Mouse (Mus musculus) embryonic facial prominence, embryonic 10.5 days (tissue): ENCODE results near the gene H2al1j. TPM values are rescaled to one million over a fixed set of nuclear protein-coding genes. Genes with fewer than 3 reads are reported as not detected.
"Not testable (repeated sequence)": the region's sequence is repeated elsewhere in the genome, so short reads cannot be mapped to it uniquely, and the experiment has no call there.

ENCODE experiments used
- DNase-seq: peaks from one replicate; pipeline ENCODE4 v3.0.0-alpha.2; 2017; ENCODE audit warnings: low spot score
- H3K27ac ChIP-seq: fragments of 300-500 bp; sonication (generic); replicated peaks from 2 replicates; pipeline ENCODE4 v1.5.1; 2016; ENCODE audit warnings: mild to moderate bottlenecking
- H3K27me3 ChIP-seq: fragments of 300-500 bp; sonication (generic); replicated peaks from 2 replicates; pipeline ENCODE4 v1.6.1; 2016; ENCODE audit warnings: low read depth, mild to moderate bottlenecking; ENCODE audit not compliant: poor library complexity, severe bottlenecking
- H3K36me3 ChIP-seq: fragments of 300-500 bp; sonication (generic); replicated peaks from 2 replicates; pipeline ENCODE4 v1.6.1; 2016; ENCODE audit warnings: mild to moderate bottlenecking, moderate library complexity
- H3K4me1 ChIP-seq: fragments of 300-500 bp; sonication (generic); 2 replicates; pipeline ENCODE4 v1.6.1; 2016
- H3K4me3 ChIP-seq: fragments of 300-500 bp; sonication (generic); 2 replicates; pipeline ENCODE4 v1.5.1; 2016; ENCODE audit warnings: mild to moderate bottlenecking, moderate library complexity
- H3K9me3 ChIP-seq: fragments of 300-500 bp; sonication (generic); 2 replicates; pipeline ENCODE4 v1.6.1; 2016; ENCODE audit warnings: mild to moderate bottlenecking
- WGBS: fragments of 180-500 bp; shearing (Covaris S2); methylation state at CpG from one replicate; pipeline ENCODE4 v1.1.7; 2016; 5-methylcytosine and 5-hydroxymethylcytosine counted together
- polyA plus RNA-seq: library from polyadenylated mRNA; unstranded; fragments of >200 nt; fragmentation: Nextera tagmentation; extraction: Ambion mirVana; gene quantifications from 2 replicates; pipeline ENCODE4 v1.2.1, GENCODE M21; 2016

Gene H2al1j
- polyA plus RNA-seq: not detected in 2 replicates

DNA sequence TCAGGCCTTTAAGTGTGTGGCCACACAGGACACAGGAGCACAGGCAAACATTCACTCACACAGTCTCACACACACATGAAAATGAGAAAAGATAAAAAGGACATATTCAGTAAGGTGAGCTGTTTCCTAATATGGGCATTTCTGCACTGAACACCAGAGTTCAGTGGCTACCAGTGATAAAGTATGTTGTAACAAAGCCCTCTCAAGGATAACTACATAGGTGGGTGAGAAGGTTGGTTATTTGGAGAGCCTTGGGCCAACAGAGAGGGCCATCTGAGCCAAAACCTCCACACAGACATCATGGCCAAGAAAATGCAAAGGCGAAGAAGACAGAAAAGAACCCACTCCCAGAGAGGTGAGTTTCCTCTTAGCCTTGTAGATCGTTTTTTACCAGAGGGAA, at the start of gene H2al1j:
H2al1j (plus strand) TSS at position 301 of the 400 bp plus-strand sequence.
- 90% methylated on average over 2 of the region's 2 CpGs for WGBS
- not testable (repeated sequence) for H3K4me1 ChIP-seq, H3K36me3 ChIP-seq, H3K9me3 ChIP-seq, H3K27ac ChIP-seq, DNase-seq, H3K4me3 ChIP-seq
- H3K27me3 ChIP-seq: peaks cover 29% of the 10 kb centered on the region

DNA sequence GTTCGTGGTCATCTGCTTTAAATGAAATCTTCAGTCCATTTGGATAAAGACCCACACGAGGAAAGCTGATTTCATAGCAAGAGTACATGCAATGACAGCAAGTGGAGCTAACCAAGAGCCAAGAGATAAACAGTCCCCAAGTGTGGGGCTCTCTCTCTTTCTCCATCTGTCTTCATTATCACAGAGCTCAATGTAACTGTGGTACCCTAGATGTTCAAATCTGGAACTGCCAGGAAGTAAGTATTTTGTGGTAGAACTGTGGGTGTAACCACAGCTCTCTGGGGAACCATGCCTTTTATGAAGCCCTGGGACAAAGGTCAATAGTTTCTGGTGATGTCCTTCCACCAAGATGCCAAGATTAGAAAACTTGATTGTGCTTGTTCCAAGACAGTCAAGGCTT, 46.9 kb upstream of the H2al1j start:
- H3K27me3 ChIP-seq: peaks cover 38% of the 10 kb centered on the region
- no peak for DNase-seq
- WGBS: 74% methylated on average over 2 of the region's 2 CpGs

DNA sequence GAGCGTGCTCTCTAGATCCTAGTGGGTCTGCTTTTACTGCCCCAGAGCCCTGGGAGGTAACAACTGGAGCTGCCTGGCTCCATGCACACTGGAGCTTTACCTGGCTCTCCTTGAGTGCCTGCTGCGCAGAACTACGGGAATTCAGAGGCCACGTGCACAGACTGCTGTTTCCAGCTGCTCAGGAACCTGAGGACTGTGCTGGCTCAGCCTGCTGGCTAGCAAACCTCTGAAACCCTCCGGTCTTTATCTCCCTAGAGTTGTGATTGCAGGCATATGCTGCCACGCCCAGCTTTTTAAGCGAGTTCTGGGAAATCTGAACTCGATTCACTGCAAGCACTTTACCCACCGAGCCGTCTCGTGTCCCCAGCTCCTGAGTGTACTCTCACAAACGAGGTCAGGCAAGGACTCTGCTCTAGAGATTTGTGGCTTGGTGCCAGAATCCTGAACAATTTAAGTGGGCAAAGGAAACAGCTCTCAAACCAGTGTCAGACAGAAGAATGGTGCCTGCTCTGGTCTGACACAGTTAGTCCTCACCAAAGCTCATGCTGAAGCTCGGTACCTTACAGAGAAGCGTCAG, 39.2 kb upstream of the H2al1j start:
- H3K4me3 ChIP-seq: no peak overlapping the region
- H3K9me3 ChIP-seq: no peaks in the 10 kb centered on the region
- H3K27me3 ChIP-seq: peaks cover 66% of the 10 kb centered on the region
- no peak overlapping the region for H3K27ac ChIP-seq
- no peaks in the 10 kb centered on the region for H3K36me3 ChIP-seq
- no peaks in the 10 kb centered on the region for H3K4me1 ChIP-seq
- DNase-seq: no peak
- WGBS: 81% methylated on average over 14 of the region's 14 CpGs

More for the DNA sequence above, 46.9 kb upstream of the H2al1j start:
- Histone ChIP-seq H3K36me3 (no peaks in the 10 kb centered on the region), H3K4me3 (no peak overlapping the region), H3K27ac (no peak overlapping the region), H3K4me1 (no peaks in the 10 kb centered on the region), H3K9me3 (no peaks in the 10 kb centered on the region)

DNA sequence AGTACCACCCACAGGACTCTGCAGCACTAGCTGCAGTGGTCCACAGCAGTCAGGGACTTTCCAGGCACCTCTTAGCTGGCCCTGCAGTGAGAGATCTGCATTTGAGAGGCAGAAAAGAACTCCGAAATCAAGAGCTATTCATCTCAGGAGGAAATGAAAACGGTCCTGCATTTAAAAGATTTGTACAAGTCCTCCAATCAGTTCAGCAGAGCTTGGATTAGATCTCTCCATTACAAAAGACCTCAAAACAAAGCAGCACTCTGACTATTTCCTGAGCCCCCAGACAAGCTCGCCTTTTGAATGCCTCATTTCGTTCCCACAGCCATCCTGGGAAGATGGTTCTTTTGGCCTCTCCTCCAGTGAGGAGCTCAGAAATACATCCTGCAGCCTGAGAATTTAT, 38.4 kb upstream of the H2al1j start:
- no peaks in the 10 kb centered on the region for H3K4me1 ChIP-seq
- no peak overlapping the region for H3K4me3 ChIP-seq
- H3K9me3 ChIP-seq: no peaks in the 10 kb centered on the region
- WGBS: 53% methylated on average over 4 of the region's 4 CpGs
- H3K27ac ChIP-seq: no peak overlapping the region
- no peaks in the 10 kb centered on the region for H3K36me3 ChIP-seq
- H3K27me3 ChIP-seq: peaks cover 72% of the 10 kb centered on the region
- DNase-seq: no peak

DNA sequence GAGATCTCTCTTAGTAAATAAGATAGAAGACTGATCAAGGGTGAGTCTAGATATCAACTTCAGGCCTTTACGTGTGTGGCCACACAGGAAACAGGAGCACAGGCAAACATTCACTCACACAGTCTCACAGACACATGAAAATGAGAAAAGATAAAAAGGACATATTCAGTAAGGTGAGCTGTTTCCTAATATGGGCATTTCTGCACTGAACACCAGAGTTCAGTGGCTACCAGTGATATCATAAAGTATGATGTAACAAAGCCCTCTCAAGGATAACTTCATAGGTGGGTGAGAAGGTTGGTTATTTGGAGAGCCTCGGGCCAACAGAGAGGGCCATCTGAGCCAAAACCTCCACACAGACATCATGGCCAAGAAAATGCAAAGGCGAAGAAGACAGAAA, 28.7 kb upstream of the H2al1j start, which contains the start of gene H2al1a:
H2al1a (plus strand) TSS at position 301 of the 400 bp plus-strand sequence.
- not testable (repeated sequence) for H3K36me3 ChIP-seq, DNase-seq, H3K27ac ChIP-seq, H3K4me3 ChIP-seq, H3K9me3 ChIP-seq, H3K4me1 ChIP-seq
- H3K27me3 ChIP-seq: peaks cover 14% of the 10 kb centered on the region
- WGBS: no CpG with 5 or more reads among the region's 3 CpGs

DNA sequence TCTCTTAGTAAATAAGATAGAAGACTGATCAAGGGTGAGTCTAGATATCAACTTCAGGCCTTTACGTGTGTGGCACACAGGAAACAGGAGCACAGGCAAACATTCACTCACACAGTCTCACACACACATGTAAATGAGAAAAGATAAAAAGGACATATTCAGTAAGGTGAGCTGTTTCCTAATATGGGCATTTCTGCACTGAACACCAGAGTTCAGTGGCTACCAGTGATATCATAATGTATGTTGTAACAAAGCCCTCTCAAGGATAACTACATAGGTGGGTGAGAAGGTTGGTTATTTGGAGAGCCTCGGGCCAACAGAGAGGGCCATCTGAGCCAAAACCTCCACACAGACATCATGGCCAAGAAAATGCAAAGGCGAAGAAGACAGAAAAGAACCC, 25.5 kb upstream of the H2al1j start, which contains the start of gene H2al1b:
H2al1b (plus strand) TSS at position 301 of the 400 bp plus-strand sequence.
- not testable (repeated sequence) for H3K36me3 ChIP-seq
- 94% methylated on average over 1 of the region's 3 CpGs for WGBS

DNA sequence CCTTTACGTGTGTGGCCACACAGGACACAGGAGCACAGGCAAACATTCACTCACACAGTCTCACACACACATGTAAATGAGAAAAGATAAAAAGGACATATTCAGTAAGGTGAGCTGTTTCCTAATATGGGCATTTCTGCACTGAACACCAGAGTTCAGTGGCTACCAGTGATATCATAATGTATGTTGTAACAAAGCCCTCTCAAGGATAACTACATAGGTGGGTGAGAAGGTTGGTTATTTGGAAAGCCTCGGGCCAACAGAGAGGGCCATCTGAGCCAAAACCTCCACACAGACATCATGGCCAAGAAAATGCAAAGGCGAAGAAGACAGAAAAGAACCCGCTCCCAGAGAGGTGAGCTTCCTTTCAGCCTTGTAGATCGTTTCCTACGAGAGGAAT, 22.3 kb upstream of the H2al1j start, which contains the start of gene H2al1c:
H2al1c (plus strand) TSS at position 301 of the 400 bp plus-strand sequence.
- 98% methylated on average over 2 of the region's 6 CpGs for WGBS
- H3K36me3 ChIP-seq, H3K4me3 ChIP-seq: not testable (repeated sequence)

More for the DNA sequence above, 25.5 kb upstream of the H2al1j start, which contains the start of gene H2al1b:
- not testable (repeated sequence) for H3K4me3 ChIP-seq, H3K4me1 ChIP-seq, H3K9me3 ChIP-seq, DNase-seq, H3K27ac ChIP-seq, H3K27me3 ChIP-seq

DNA sequence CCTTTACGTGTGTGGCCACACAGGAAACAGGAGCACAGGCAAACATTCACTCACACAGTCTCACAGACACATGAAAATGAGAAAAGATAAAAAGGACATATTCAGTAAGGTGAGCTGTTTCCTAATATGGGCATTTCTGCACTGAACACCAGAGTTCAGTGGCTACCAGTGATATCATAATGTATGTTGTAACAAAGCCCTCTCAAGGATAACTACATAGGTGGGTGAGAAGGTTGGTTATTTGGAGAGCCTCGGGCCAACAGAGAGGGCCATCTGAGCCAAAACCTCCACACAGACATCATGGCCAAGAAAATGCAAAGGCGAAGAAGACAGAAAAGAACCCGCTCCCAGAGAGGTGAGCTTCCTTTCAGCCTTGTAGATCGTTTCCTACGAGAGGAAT, 19.1 kb upstream of the H2al1j start, which contains the start of gene H2al1d:
H2al1d (plus strand) TSS at position 301 of the 400 bp plus-strand sequence.
- not testable (repeated sequence) for H3K9me3 ChIP-seq, H3K36me3 ChIP-seq, H3K27me3 ChIP-seq, H3K4me1 ChIP-seq, H3K27ac ChIP-seq, DNase-seq, H3K4me3 ChIP-seq
- no CpG with 5 or more reads among the region's 6 CpGs for WGBS

More for the DNA sequence above, 22.3 kb upstream of the H2al1j start, which contains the start of gene H2al1c:
- not testable (repeated sequence) for DNase-seq, H3K27ac ChIP-seq, H3K9me3 ChIP-seq, H3K27me3 ChIP-seq, H3K4me1 ChIP-seq

DNA sequence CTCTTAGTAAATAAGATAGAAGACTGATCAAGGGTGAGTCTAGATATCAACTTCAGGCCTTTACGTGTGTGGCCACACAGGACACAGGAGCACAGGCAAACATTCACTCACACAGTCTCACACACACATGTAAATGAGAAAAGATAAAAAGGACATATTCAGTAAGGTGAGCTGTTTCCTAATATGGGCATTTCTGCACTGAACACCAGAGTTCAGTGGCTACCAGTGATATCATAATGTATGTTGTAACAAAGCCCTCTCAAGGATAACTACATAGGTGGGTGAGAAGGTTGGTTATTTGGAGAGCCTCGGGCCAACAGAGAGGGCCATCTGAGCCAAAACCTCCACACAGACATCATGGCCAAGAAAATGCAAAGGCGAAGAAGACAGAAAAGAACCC, 16.0 kb upstream of the H2al1j start, which contains the start of gene H2al1e:
H2al1e (plus strand) TSS at position 301 of the 400 bp plus-strand sequence.
- not testable (repeated sequence) for H3K9me3 ChIP-seq

DNA sequence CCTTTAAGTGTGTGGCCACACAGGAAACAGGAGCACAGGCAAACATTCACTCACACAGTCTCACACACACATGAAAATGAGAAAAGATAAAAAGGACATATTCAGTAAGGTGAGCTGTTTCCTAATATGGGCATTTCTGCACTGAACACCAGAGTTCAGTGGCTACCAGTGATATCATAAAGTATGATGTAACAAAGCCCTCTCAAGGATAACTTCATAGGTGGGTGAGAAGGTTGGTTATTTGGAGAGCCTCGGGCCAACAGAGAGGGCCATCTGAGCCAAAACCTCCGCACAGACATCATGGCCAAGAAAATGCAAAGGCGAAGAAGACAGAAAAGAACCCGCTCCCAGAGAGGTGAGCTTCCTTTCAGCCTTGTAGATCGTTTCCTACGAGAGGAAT, 12.8 kb upstream of the H2al1j start, which contains the start of gene H2al1f:
H2al1f (plus strand) TSS at position 301 of the 400 bp plus-strand sequence.
- H3K27ac ChIP-seq, DNase-seq, H3K4me1 ChIP-seq, H3K4me3 ChIP-seq, H3K27me3 ChIP-seq, H3K36me3 ChIP-seq, H3K9me3 ChIP-seq: not testable (repeated sequence)
- WGBS: no CpG with 5 or more reads among the region's 6 CpGs

More for the DNA sequence above, 16.0 kb upstream of the H2al1j start, which contains the start of gene H2al1e:
- not testable (repeated sequence) for H3K27me3 ChIP-seq, H3K36me3 ChIP-seq, H3K4me1 ChIP-seq, DNase-seq, H3K27ac ChIP-seq, H3K4me3 ChIP-seq
- WGBS: no CpG with 5 or more reads among the region's 3 CpGs

DNA sequence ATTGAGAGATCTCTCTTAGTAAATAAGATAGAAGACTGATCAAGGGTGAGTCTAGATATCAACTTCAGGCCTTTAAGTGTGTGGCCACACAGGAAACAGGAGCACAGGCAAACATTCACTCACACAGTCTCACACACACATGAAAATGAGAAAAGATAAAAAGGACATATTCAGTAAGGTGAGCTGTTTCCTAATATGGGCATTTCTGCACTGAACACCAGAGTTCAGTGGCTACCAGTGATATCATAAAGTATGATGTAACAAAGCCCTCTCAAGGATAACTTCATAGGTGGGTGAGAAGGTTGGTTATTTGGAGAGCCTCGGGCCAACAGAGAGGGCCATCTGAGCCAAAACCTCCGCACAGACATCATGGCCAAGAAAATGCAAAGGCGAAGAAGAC, 9.7 kb upstream of the H2al1j start, which contains the start of gene H2al1g:
H2al1g (plus strand) TSS at position 301 of the 400 bp plus-strand sequence.
- H3K27me3 ChIP-seq, H3K9me3 ChIP-seq, H3K4me1 ChIP-seq, DNase-seq, H3K27ac ChIP-seq, H3K36me3 ChIP-seq, H3K4me3 ChIP-seq: not testable (repeated sequence)
- no CpG with 5 or more reads among the region's 3 CpGs for WGBS

DNA sequence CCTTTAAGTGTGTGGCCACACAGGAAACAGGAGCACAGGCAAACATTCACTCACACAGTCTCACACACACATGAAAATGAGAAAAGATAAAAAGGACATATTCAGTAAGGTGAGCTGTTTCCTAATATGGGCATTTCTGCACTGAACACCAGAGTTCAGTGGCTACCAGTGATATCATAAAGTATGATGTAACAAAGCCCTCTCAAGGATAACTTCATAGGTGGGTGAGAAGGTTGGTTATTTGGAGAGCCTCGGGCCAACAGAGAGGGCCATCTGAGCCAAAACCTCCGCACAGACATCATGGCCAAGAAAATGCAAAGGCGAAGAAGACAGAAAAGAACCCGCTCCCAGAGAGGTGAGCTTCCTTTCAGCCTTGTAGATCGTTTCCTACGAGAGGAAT, 6.4 kb upstream of the H2al1j start, which contains the start of gene H2al1h:
H2al1h (plus strand) TSS at position 301 of the 400 bp plus-strand sequence.
- not testable (repeated sequence) for H3K4me1 ChIP-seq, DNase-seq, H3K4me3 ChIP-seq, H3K27ac ChIP-seq, H3K36me3 ChIP-seq, H3K27me3 ChIP-seq, H3K9me3 ChIP-seq
- WGBS: no CpG with 5 or more reads among the region's 6 CpGs

DNA sequence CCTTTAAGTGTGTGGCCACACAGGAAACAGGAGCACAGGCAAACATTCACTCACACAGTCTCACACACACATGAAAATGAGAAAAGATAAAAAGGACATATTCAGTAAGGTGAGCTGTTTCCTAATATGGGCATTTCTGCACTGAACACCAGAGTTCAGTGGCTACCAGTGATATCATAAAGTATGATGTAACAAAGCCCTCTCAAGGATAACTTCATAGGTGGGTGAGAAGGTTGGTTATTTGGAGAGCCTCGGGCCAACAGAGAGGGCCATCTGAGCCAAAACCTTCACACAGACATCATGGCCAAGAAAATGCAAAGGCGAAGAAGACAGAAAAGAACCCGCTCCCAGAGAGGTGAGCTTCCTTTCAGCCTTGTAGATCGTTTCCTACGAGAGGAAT, 3.3 kb upstream of the H2al1j start, which contains the start of gene H2al1i:
H2al1i (plus strand) TSS at position 301 of the 400 bp plus-strand sequence.
- 85% methylated on average over 2 of the region's 5 CpGs for WGBS
- DNase-seq, H3K4me3 ChIP-seq, H3K36me3 ChIP-seq, H3K4me1 ChIP-seq, H3K9me3 ChIP-seq, H3K27me3 ChIP-seq, H3K27ac ChIP-seq: not testable (repeated sequence)
